Mouse (Mus musculus) adrenal gland, postnatal 14 days (tissue): Measurements from ENCODE around the gene Sirt5. TPM values are rescaled to one million over a fixed set of nuclear protein-coding genes. Genes with fewer than 3 reads are reported as not detected.

ENCODE experiments used
- DNase-seq: peaks from one replicate; pipeline ENCODE4 v3.0.0; 2021; ENCODE audit warnings: mixed read lengths
- long read RNA-seq, 2 experiments: library from polyadenylated mRNA; stranded (forward); transcript quantifications; one replicate each; pipeline ENCODE4 v2.0.0; 2021
- total RNA-seq: library from RNA; stranded (reverse); gene quantifications from 2 replicates; pipeline ENCODE4 v1.2.3, GENCODE M21; 2021

Sirt5 gene
- total RNA-seq, result 24.2 and 26.7 TPM in 2 replicates
- long read RNA-seq, experiment 1, transcript Sirt5-211 (9 exons, 1,398 nt), result major isoform, 18 of 27 reads
- long read RNA-seq, experiment 1, partial matches to known transcripts, result 2 of 27 reads
- long read RNA-seq, experiment 1, other reads (novel, unspliced or antisense), result 6 of 27 reads
- long read RNA-seq, experiment 2, transcript Sirt5-211 (9 exons, 1,398 nt), result major isoform, 21 of 29 reads
- long read RNA-seq, experiment 2, partial matches to known transcripts, result 4 of 29 reads
- long read RNA-seq, experiment 2, other reads (novel, unspliced or antisense), result 3 of 29 reads

DNA sequence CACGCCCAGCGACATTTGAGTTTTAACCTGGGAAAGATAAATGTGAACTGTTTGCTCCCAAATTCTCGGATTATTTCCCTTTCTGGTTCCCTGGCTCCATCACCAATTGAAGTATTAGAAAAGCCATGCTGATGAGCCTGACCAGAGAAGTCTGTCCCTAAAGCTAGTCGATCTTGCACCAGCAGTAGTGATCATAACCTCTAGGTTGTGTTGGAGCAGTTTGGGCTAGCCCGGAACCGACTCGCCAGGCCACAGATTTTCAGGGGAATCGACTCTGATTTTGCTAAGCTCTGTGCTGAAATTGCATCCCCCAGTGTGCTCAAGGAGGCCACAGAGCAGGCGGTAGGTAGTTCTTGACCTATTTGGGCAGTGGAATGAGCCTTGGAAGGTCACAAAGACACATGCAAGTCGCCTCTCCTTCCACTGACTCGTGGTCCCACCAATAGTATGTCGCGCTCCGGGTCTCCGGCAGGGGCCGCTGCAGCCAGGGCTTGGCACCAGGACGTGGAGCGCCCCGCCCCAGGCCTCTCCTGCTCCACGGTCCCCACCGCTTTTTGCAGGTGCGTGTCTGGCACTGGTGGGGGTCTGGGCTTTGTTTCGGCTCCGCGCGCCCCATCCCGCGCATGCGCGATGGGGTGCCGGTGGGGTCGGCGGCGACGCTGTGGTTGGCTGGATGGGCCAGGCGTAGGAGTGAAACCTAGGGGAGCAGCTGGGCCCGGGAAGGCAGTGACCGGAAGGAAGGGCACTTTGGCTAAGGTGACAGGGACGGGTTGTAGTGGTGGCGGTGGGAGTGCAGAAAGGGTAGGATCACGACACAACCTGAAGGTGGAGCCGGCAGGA is at the start of gene Sirt5:
Gene Sirt5 (plus strand): TSS at position 512 of the 840 bp plus-strand sequence.
- peak; percentile 94 for DNase-seq

GRCm38 (mm10) chr13:43317411-43317810 is 47.9 kb upstream of the Sirt5 start:
- DNase-seq, result no peak

- no peak for DNase-seq
Observed at GRCm38 (mm10) chr13:43319396-43319795, 45.9 kb upstream of the Sirt5 start.

GRCm38 (mm10) chr13:43321492-43321891 is 43.8 kb upstream of the Sirt5 start:
- no peak for DNase-seq

GRCm38 (mm10) chr13:43325427-43325826 is 39.9 kb upstream of the Sirt5 start:
- no peak for DNase-seq

DNA sequence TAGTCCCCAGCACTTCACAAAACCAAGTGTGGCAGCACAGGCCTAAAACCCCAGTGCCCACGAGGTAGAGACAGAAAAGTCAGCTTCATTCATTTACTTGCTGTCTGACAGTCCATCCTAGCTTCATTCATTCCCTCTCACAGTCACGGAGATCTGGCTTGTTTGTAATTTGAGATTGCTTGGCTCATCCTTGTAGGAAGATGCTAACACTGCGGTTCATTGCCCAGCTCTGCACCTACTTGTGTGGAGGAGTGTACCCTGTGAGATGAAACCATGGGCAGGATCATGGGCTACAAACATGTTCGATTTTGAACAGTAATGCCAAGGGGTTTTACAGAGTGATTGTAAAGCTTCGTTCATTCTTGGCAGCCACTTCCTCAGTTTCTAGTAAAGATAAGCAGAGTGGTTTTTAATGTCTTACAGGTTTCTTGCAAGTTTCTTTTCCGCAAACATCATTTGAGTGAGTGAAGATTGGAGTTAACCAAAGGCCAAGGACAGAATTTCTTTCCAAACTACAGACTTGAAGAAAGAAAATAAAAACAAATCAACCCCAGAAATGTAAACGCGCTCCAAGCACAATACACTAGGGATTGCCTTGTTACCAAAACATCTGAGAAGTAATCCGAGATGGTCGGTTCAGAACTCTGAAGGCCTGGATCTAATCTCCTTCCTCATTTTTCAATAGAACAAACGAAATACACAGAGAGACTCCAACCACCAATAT is 33.4 kb upstream of the Sirt5 start:
- no peak for DNase-seq

DNA sequence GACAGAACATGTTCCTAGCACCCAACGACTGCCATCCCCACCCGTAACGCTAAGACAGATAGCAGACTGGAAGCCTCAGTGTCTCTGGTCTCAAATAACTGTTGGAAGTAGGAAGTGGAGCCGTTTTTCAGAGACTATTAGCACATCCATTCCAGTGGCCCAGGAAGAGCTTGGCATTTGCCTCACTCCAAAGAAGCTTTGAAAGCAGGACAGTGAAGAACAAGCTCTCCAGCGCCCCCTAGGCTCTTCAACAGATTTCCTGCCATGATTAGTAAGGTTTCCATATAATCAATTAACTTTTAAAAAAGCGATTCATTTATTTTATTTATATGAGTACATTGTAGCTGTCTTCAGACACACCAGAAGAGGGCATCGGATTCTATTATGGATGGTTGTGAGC is 32.7 kb upstream of the Sirt5 start:
- DNase-seq, result peak; percentile 52

- no peak for DNase-seq
Observed at GRCm38 (mm10) chr13:43336425-43337221, 28.7 kb upstream of the Sirt5 start.

GRCm38 (mm10) chr13:43338001-43338400 is 27.3 kb upstream of the Sirt5 start:
- DNase-seq, result no peak

- DNase-seq, result peak; percentile 17
Observed at GRCm38 (mm10) chr13:43338632-43339031, 26.7 kb upstream of the Sirt5 start.

- no peak for DNase-seq
Observed at GRCm38 (mm10) chr13:43346825-43347224, 18.5 kb upstream of the Sirt5 start.

GRCm38 (mm10) chr13:43349376-43349775 is 15.9 kb upstream of the Sirt5 start:
- no peak for DNase-seq

DNA sequence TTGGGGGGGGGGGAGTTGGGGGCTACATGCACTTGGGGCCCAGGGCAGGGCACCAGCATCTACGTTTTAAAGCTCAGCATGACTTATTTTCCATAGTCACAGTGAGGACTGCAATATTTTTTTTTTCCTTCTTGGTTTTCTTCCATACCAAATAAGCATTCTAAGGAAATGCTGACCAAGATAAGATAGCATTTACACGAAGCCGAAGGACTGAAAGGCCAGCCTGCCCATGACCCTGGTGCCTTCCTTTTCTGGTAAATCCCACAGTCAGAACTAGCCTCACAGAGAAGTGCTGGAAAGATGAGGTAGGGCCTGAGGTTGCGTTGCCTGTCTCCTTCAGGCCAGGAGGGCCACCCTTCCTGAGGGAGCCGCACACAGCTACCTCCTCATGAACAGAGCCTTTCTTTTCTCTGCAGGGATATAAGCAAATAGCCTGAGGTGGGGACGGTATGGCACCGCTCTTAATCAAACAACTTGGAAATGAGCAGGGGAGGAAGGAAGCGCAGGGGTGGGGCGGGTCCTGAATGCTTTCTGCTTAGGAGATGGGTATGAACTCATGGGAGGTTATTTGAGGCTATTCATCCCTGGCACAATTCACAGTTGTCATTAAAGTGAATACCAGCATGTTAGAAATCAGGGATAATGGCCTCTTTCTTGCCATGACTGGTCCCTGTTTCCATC is 14.7 kb upstream of the Sirt5 start:
- DNase-seq, result no peak

- no peak for DNase-seq
Observed at GRCm38 (mm10) chr13:43353356-43353755, 11.9 kb upstream of the Sirt5 start.

DNA sequence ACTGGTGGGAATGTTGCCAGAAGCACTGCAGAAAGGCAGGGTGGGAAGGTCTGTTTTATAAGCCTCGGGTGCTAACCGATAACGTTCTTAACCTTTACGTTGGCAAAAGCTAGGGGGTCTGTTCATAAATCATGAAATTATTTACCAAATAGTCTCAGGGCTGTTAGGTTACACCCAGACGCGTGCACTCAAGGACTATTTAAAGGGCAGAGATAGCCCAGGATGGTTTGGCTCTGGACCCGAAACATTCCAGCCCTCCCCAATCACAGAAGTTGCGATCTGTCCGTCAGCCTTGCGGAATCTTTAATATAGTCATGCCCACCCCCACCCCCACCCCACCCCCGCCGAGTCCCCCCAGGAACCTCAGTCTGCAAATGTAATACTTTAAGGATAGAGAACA is 10.9 kb upstream of the Sirt5 start:
- DNase-seq, result no peak

DNA sequence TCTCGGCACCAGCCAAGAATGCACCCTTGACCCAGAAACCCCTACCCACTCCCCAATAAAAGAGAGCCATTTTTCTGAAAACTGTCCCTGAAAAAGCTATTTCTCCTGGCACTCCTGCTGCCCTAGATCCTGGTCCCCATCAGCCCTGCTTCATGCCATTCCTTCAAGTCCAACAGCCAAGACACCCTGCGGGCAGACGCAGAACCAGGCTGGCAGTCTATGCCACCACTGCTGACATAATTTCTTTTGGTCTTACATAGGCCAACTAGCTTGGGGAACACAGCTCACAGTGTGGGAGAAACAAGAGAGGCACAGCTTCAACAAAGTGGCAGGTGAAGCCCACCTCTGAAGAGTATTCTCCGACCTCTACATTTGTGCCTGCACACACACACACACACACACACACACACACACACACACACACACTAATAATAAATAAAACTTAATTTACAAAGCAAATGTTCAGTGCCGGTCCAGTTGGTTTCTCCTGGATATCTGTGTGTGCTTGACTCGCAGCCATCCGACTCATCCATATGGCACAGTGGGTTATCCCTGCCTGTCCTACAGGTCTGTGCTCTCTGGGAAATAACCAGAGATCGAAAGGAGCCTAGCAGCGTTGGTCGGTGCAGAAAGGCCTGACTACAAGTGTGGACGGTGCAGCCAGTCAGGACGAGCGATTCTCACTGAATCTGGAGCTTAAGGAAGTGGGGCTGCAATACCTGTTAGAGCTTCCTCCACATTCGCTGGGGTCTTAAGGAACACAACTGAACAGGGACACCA is 8.8 kb upstream of the Sirt5 start:
- DNase-seq, result no peak

DNA sequence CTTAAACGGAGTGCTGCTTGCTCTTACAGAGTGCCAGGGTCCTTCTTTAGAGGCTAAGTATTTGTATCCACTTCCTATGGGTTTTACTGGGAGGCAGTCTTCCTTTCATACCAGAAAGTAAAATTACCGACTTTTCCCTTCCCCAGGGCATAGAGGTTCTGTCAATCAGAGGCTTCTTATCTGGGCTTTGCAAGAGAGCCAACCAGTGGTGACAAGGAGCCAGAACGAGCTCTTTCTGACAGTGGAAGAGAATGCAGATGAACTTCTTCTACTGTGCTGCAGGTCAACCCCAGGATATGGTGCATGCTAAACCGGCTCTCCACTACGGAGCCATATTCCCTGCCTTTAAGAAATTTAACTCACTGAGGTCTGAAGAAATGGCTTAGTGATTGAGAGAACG is 4.8 kb upstream of the Sirt5 start:
- DNase-seq, result no peak

DNA sequence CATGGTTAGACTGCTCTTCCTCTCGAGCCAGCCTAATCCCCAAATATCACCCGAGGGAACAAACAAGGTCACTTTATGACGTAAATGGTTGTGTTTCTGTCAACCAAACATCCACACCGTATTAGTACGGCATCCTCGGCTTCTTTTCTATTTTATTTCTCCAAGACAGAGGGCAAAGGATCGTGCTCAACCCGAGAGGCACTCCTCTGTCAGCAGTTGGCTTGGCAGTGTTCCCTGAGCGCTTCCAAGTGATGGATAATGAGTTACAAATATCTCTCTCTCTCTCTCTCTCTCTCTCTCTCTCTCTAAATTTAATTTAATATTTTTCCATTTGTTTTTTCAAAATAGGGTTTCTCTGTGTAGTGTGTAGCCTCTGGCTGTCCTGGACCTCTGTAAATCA is 2.9 kb upstream of the Sirt5 start:
- peak; percentile 25 for DNase-seq

- no peak for DNase-seq
Observed at GRCm38 (mm10) chr13:43365825-43366184, 509 bp downstream of the Sirt5 start.

- no peak for DNase-seq
Observed at GRCm38 (mm10) chr13:43370063-43370462, 4.8 kb downstream of the Sirt5 start.

- DNase-seq, result no peak
Observed at GRCm38 (mm10) chr13:43372892-43373291, 7.6 kb downstream of the Sirt5 start.
